Mouse (Mus musculus) CH12.LX (cell line): ENCODE results near the gene Ptbp1. TPM values are rescaled to one million over a fixed set of nuclear protein-coding genes. Genes with fewer than 3 reads are reported as not detected.
A peak's percentile ranks its signal among the peaks of the same experiment; 100 is the strongest.

ENCODE experiments used
- DNase-seq: peaks from one replicate; pipeline ENCODE4 v3.0.0-alpha.2; 2013; ENCODE audit errors: extremely low read depth
- H3K27ac ChIP-seq: 2 replicates; pipeline ENCODE4 v1.5.1; 2012; ENCODE audit warnings: low read depth, mild to moderate bottlenecking, control low read depth, moderate library complexity; ENCODE audit not compliant: insufficient read depth
- H3K27me3 ChIP-seq: replicated peaks from 2 replicates; pipeline ENCODE3; 2012; ENCODE audit warnings: inconsistent platforms
- H3K36me3 ChIP-seq, 2 experiments: replicated peaks in 1 of 2; 2 replicates each; pipeline versions ENCODE3 to v1.6.1; 2012; ENCODE audit warnings: inconsistent platforms in 1 of 2, low read length in 1 of 2, mild to moderate bottlenecking in 1 of 2, mixed read lengths in 1 of 2, moderate library complexity in 1 of 2; ENCODE audit not compliant: control insufficient read depth in 1 of 2, insufficient read depth in 1 of 2
- H3K4me1 ChIP-seq, 2 experiments: 2 replicates each; pipeline ENCODE4 v1.6.1; 2012; ENCODE audit warnings: inconsistent platforms in 1 of 2, moderate library complexity in 1 of 2; ENCODE audit not compliant: insufficient read depth in 2 of 2, control insufficient read depth in 1 of 2
- H3K4me2 ChIP-seq: 2 replicates; pipeline ENCODE4 v1.6.1; 2012; ENCODE audit warnings: low read depth, mild to moderate bottlenecking, control low read depth; ENCODE audit not compliant: poor library complexity, insufficient read depth, severe bottlenecking
- H3K4me3 ChIP-seq, 3 experiments: fragments of 150-350 bp in 1 of 3; sonication (generic) in 1 of 3; replicated peaks in 1 of 3; 2 replicates each; pipeline versions ENCODE3 to v1.5.1; 2011 to 2012; ENCODE audit warnings: low read depth in 2 of 3, low read length in 2 of 3, mild to moderate bottlenecking in 2 of 3, moderate library complexity in 2 of 3, control low read depth in 1 of 3, improper control_type of control experiment in 1 of 3, inconsistent platforms in 1 of 3, mixed read lengths in 1 of 3; ENCODE audit not compliant: poor library complexity in 1 of 3
- H3K79me2 ChIP-seq: replicated peaks from 2 replicates; pipeline ENCODE4 v1.6.1; 2012; ENCODE audit warnings: mild to moderate bottlenecking, moderate library complexity; ENCODE audit not compliant: control insufficient read depth, poor library complexity, insufficient read depth, severe bottlenecking; ENCODE audit errors: extremely low read depth
- H3K9ac ChIP-seq: 2 replicates; pipeline ENCODE4 v1.6.1; 2012; ENCODE audit warnings: low read depth, mild to moderate bottlenecking, control low read depth, moderate library complexity; ENCODE audit not compliant: insufficient read depth
- H3K9me3 ChIP-seq: replicated peaks from 2 replicates; pipeline ENCODE3; 2012; ENCODE audit warnings: low read length, inconsistent platforms, mixed read lengths
- BHLHE40 ChIP-seq: IDR thresholded peaks from 2 replicates; pipeline ENCODE4 v1.6.1; 2011; ENCODE audit warnings: mild to moderate bottlenecking, low read depth, low read length, improper control_type of control experiment
- CHD1 ChIP-seq: IDR thresholded peaks from 2 replicates; pipeline ENCODE4 v1.6.1; 2012; ENCODE audit warnings: low read depth, low read length, improper control_type of control experiment, inconsistent platforms
- CHD2 ChIP-seq: IDR thresholded peaks from 2 replicates; pipeline ENCODE4 v1.6.1; 2011; ENCODE audit warnings: low read length, improper control_type of control experiment
- CTCF ChIP-seq, 2 experiments: IDR thresholded peaks in 1 of 2; conservative IDR thresholded peaks in 1 of 2; 2 replicates each; pipeline ENCODE4 v1.5.1; 2011 to 2012; ENCODE audit warnings: low read depth in 2 of 2, low read length in 2 of 2, improper control_type of control experiment in 1 of 2, inconsistent platforms in 1 of 2, mild to moderate bottlenecking in 1 of 2, moderate library complexity in 1 of 2
- E2F4 ChIP-seq: IDR thresholded peaks from 2 replicates; pipeline ENCODE4 v1.6.1; 2011; ENCODE audit warnings: low read depth, low read length, improper control_type of control experiment; ENCODE audit not compliant: insufficient replicate concordance
- ELF1 ChIP-seq: IDR thresholded peaks from 2 replicates; pipeline ENCODE4 v1.6.1; 2014; ENCODE audit warnings: low read depth, mild to moderate bottlenecking, inconsistent platforms, low read length, improper control_type of control experiment
- EP300 ChIP-seq: IDR thresholded peaks from 2 replicates; pipeline ENCODE4 v1.6.1; 2011; ENCODE audit warnings: low read length, improper control_type of control experiment
- ETS1 ChIP-seq: conservative IDR thresholded peaks from 2 replicates; pipeline ENCODE4 v1.6.1; 2012; ENCODE audit warnings: low read depth, mild to moderate bottlenecking, inconsistent platforms, low read length, improper control_type of control experiment, moderate library complexity
- GABPA ChIP-seq: IDR thresholded peaks from 2 replicates; pipeline ENCODE4 v1.6.1; 2012; ENCODE audit warnings: low read depth, low read length, improper control_type of control experiment, inconsistent platforms; ENCODE audit not compliant: insufficient replicate concordance
- HCFC1 ChIP-seq: IDR thresholded peaks from 2 replicates; pipeline ENCODE4 v1.6.1; 2012; ENCODE audit warnings: low read depth, mild to moderate bottlenecking, inconsistent platforms, low read length, improper control_type of control experiment
- IRF4 ChIP-seq: IDR thresholded peaks from 2 replicates; pipeline ENCODE4 v1.6.1; 2014; ENCODE audit warnings: low read depth, mild to moderate bottlenecking, inconsistent platforms, low read length, improper control_type of control experiment
- JUN ChIP-seq: IDR thresholded peaks from 2 replicates; pipeline ENCODE4 v1.6.1; 2011; ENCODE audit warnings: low read depth, mild to moderate bottlenecking, low read length, improper control_type of control experiment, moderate library complexity; ENCODE audit not compliant: insufficient read depth
- JUND ChIP-seq: conservative IDR thresholded peaks from 2 replicates; pipeline ENCODE4 v1.6.1; 2011; ENCODE audit warnings: low read depth, low read length, improper control_type of control experiment
- KAT2A ChIP-seq: IDR thresholded peaks from 2 replicates; pipeline ENCODE4 v1.6.1; 2012; ENCODE audit warnings: low read length, improper control_type of control experiment, inconsistent platforms; ENCODE audit not compliant: insufficient replicate concordance
- MAFK ChIP-seq: IDR thresholded peaks from 2 replicates; pipeline ENCODE4 v1.6.1; 2011; ENCODE audit warnings: low read length, improper control_type of control experiment; ENCODE audit not compliant: insufficient replicate concordance
- MAX ChIP-seq: IDR thresholded peaks from 2 replicates; pipeline ENCODE4 v1.6.1; 2011; ENCODE audit warnings: low read length, improper control_type of control experiment
- MAZ ChIP-seq: IDR thresholded peaks from 2 replicates; pipeline ENCODE4 v1.6.1; 2012; ENCODE audit warnings: low read depth, mild to moderate bottlenecking, inconsistent platforms, low read length, improper control_type of control experiment, moderate library complexity
- MEF2A ChIP-seq: IDR thresholded peaks from 2 replicates; pipeline ENCODE4 v1.6.1; 2014; ENCODE audit warnings: low read depth, mild to moderate bottlenecking, inconsistent platforms, low read length, improper control_type of control experiment, borderline replicate concordance
- MXI1 ChIP-seq: IDR thresholded peaks from 2 replicates; pipeline ENCODE4 v1.6.1; 2011; ENCODE audit warnings: mild to moderate bottlenecking, low read depth, low read length, improper control_type of control experiment
- MYC ChIP-seq: IDR thresholded peaks from 2 replicates; pipeline ENCODE4 v1.6.1; 2011; ENCODE audit warnings: low read depth, mild to moderate bottlenecking, improper control_type of control experiment, low read length
- NELFE ChIP-seq: IDR thresholded peaks from 2 replicates; pipeline ENCODE4 v1.6.1; 2011; ENCODE audit warnings: low read depth, low read length, improper control_type of control experiment
- NRF1 ChIP-seq: IDR thresholded peaks from 2 replicates; pipeline ENCODE4 v1.6.1; 2014; ENCODE audit warnings: low read depth, mild to moderate bottlenecking, inconsistent platforms, low read length, improper control_type of control experiment, moderate library complexity
- PAX5 ChIP-seq: IDR thresholded peaks from 2 replicates; pipeline ENCODE4 v1.6.1; 2012; ENCODE audit warnings: low read length, inconsistent platforms, mixed read lengths
- POLR2A ChIP-seq: IDR thresholded peaks from 2 replicates; pipeline ENCODE4 v1.6.1; 2011; ENCODE audit warnings: low read depth, mild to moderate bottlenecking, improper control_type of control experiment, low read length
- POLR2AphosphoS2 ChIP-seq: IDR thresholded peaks from 2 replicates; pipeline ENCODE4 v1.6.1; 2011; ENCODE audit warnings: low read depth, low read length, improper control_type of control experiment
- RAD21 ChIP-seq: IDR thresholded peaks from 2 replicates; pipeline ENCODE4 v1.6.1; 2011; ENCODE audit warnings: low read depth, mild to moderate bottlenecking, low read length, improper control_type of control experiment, moderate library complexity
- RCOR1 ChIP-seq: conservative IDR thresholded peaks from 2 replicates; pipeline ENCODE4 v1.6.1; 2012; ENCODE audit warnings: low read depth, mild to moderate bottlenecking, inconsistent platforms, low read length, improper control_type of control experiment
- SIN3A ChIP-seq: IDR thresholded peaks from 2 replicates; pipeline ENCODE4 v1.6.1; 2012; ENCODE audit warnings: low read length, improper control_type of control experiment, inconsistent platforms
- SMC3 ChIP-seq: IDR thresholded peaks from 2 replicates; pipeline ENCODE4 v1.6.1; 2011; ENCODE audit warnings: low read depth, low read length, improper control_type of control experiment
- TBP ChIP-seq: conservative IDR thresholded peaks from 2 replicates; pipeline ENCODE4 v1.6.1; 2011; ENCODE audit warnings: low read depth, low read length, improper control_type of control experiment
- TCF12 ChIP-seq: IDR thresholded peaks from 2 replicates; pipeline ENCODE4 v1.6.1; 2014; ENCODE audit warnings: low read depth, mild to moderate bottlenecking, inconsistent platforms, low read length, improper control_type of control experiment
- UBTF ChIP-seq: IDR thresholded peaks from 2 replicates; pipeline ENCODE4 v1.6.1; 2012; ENCODE audit warnings: low read depth, mild to moderate bottlenecking, inconsistent platforms, low read length, improper control_type of control experiment, moderate library complexity
- USF1 ChIP-seq: IDR thresholded peaks from 2 replicates; pipeline ENCODE4 v1.6.1; 2014; ENCODE audit warnings: low read depth, mild to moderate bottlenecking, inconsistent platforms, low read length, improper control_type of control experiment
- USF2 ChIP-seq: conservative IDR thresholded peaks from 2 replicates; pipeline ENCODE4 v1.6.1; 2011; ENCODE audit warnings: low read depth, low read length, improper control_type of control experiment
- ZC3H11A ChIP-seq: IDR thresholded peaks from 2 replicates; pipeline ENCODE4 v1.6.1; 2012; ENCODE audit warnings: low read depth, mild to moderate bottlenecking, inconsistent platforms, low read length, improper control_type of control experiment
- ZMIZ1 ChIP-seq: IDR thresholded peaks from 2 replicates; pipeline ENCODE4 v1.6.1; 2012; ENCODE audit warnings: low read depth, mild to moderate bottlenecking, inconsistent platforms, low read length, improper control_type of control experiment
- ZNF384 ChIP-seq: IDR thresholded peaks from 2 replicates; pipeline ENCODE4 v1.6.1; 2012; ENCODE audit warnings: low read depth, low read length, improper control_type of control experiment, inconsistent platforms
- dilution Hi-C: fragments of 300-500 bp; cut with MboI; formaldehyde crosslinking; loops from 2 replicates; pipeline ENCODE4 v1.14.3; 2020; ENCODE audit warnings: low sequenced_read_pairs; ENCODE audit not compliant: extremely low pct_unique_long_range_greater_than_20kb, extremely low pct_ligation_motif_present
- in situ Hi-C: fragments of 300-500 bp; cut with MboI; formaldehyde crosslinking; loops from 3 replicates; pipeline ENCODE4 v1.14.3; 2019; ENCODE audit warnings: low sequenced_read_pairs, low pct_ligation_motif_present, low pct_unique_long_range_greater_than_20kb, mixed read lengths
- polyA plus RNA-seq: library from polyadenylated mRNA; unstranded; fragments of >175 nt; gene quantifications from 2 replicates; pipeline ENCODE4 v1.2.1, GENCODE M21; 2012; ENCODE audit warnings: low read depth; ENCODE audit not compliant: insufficient read length
- total RNA-seq, 2 experiments: library from RNA; depleted of rRNA; stranded (reverse); fragments of 300-350 nt in 1 of 2; fragments of >200 nt in 1 of 2; gene quantifications; 2 replicates each; pipeline ENCODE4 v1.2.3; 2012 to 2014

Gene Ptbp1
- 252 and 284 TPM in 2 replicates for total RNA-seq (2012; rRNA removed)
- total RNA-seq (2014; rRNA removed): 261 and 284 TPM in 2 replicates
- 482 and 497 TPM in 2 replicates for polyA plus RNA-seq

- peaks cover 46% of the 10 kb centered on the region for H3K79me2 ChIP-seq
- peak within 1 kb of the TSS; percentile 84 for H3K4me2 ChIP-seq
- H3K27ac ChIP-seq: peak within 1 kb of the TSS; percentile 98
- H3K4me1 ChIP-seq: peaks cover 19 to 61% of the 10 kb centered on the region in 2 experiments
- in situ Hi-C loops: no loop called here
- dilution Hi-C loops: no loop called here
- peak; percentile 100 for DNase-seq
- H3K4me3 ChIP-seq: peak within 1 kb of the TSS; percentile 90 to 100 (median 100)
- peaks cover 29 to 37% of the 10 kb centered on the region in 2 experiments for H3K36me3 ChIP-seq
- no peaks in the 10 kb centered on the region for H3K27me3 ChIP-seq
- peak within 1 kb of the TSS; percentile 99 for H3K9ac ChIP-seq
- H3K9me3 ChIP-seq: no peaks in the 10 kb centered on the region
- TF ChIP-seq ELF1 (peak; percentile 93), MYC (peak; percentile 100), POLR2A (peak; percentile 95), MAZ (0 out of 2 replicates have a peak, but pooled peaks have one; percentile 70), MAX (peak; percentile 100), NELFE (peak; percentile 97), HCFC1 (peak; percentile 82), USF1 (peak; percentile 89), ZMIZ1 (peak; percentile 96), ZC3H11A (no peak), MEF2A (no peak; the same call in 1 of the 2 replicates), BHLHE40 (peak; percentile 84), JUND (no peak), ZNF384 (no peak), PAX5 (no peak), RAD21 (no peak), POLR2AphosphoS2 (peak; percentile 91), UBTF (no peak), JUN (no peak), CTCF (conservative IDR thresholded peaks at IDR 0.05 in 1 of 2, IDR thresholded peaks at IDR 0.05 in 1 of 2; ENCODE audit: low read depth in 2 of 2, low read length in 2 of 2) (no peak), KAT2A (peak; percentile 75; the same call in 1 of the 2 replicates), NRF1 (peak; percentile 79), USF2 (peak; percentile 91), MXI1 (peak; percentile 90), RCOR1 (0 out of 2 replicates have a peak, but pooled peaks have one; percentile 9), CHD1 (no peak), MAFK (no peak), TBP (peak; percentile 92), SIN3A (peak; percentile 17), GABPA (no peak), IRF4 (no peak; the same call in 1 of the 2 replicates), SMC3 (no peak), ETS1 (no peak; the same call in 1 of the 2 replicates), EP300 (no peak), TCF12 (peak; percentile 64), E2F4 (peak; percentile 57; the same call in 1 of the 2 replicates), CHD2 (peak; percentile 99)
These were observed at the start of gene Ptbp1 for GRCm38 (mm10) chr10:79853860-79854795. TSS of gene Ptbp1 (plus strand) at chr10:79854427.
